Mouse (Mus musculus): ENCODE data around the gene Tnni1. TPM values are rescaled to one million over a fixed set of nuclear protein-coding genes. Genes with fewer than 3 reads are reported as not detected.
A peak's percentile ranks its signal among the peaks of the same experiment; 100 is the strongest.

Tnni1 gene
- polyA plus RNA-seq, 1 experiment from 2014 or later, result 0.43 TPM

- WGBS, result 86% methylated on average over 6 of the region's 6 CpGs
Observed at GRCm38 (mm10) chr1:135839065-135839464, 59.8 kb downstream of the Tnni1 start.

GRCm38 (mm10) chr1:135840675-135841395, 61.6 kb downstream of the Tnni1 start:
- no peaks in the 10 kb centered on the region for H3K9me3 ChIP-seq (ENCODE audit: control insufficient read depth, low read length)
- DNase-seq, result no peak
- no peaks in the 10 kb centered on the region for H3K4me1 ChIP-seq (ENCODE audit: control insufficient read depth, insufficient read depth, low read length)
- no peak overlapping the region for H3K4me2 ChIP-seq (ENCODE audit: low read length)
- no peaks in the 10 kb centered on the region for H3K27me3 ChIP-seq (ENCODE audit: control insufficient read depth, insufficient read depth, low read length)
- H3K4me3 ChIP-seq (replicated peaks; ENCODE audit: low read depth, low read length), result no peak overlapping the region
- no peak overlapping the region for H3K9ac ChIP-seq (replicated peaks; ENCODE audit: low read length)
- no peak for ATAC-seq (ENCODE audit: low FRiP score, low TSS enrichment)
- no peaks in the 10 kb centered on the region for H3K36me3 ChIP-seq (ENCODE audit: control insufficient read depth, insufficient read depth, low read length)
- H3K27ac ChIP-seq (replicated peaks; ENCODE audit: low read depth, low read length), result no peak overlapping the region
- 74% methylated on average over 15 of the region's 15 CpGs for WGBS

More at GRCm38 (mm10) chr1:135839065-135839464, 59.8 kb downstream of the Tnni1 start:
- H3K27me3 ChIP-seq (ENCODE audit: control insufficient read depth, insufficient read depth, low read length), result no peaks in the 10 kb centered on the region
- H3K27ac ChIP-seq (replicated peaks; ENCODE audit: low read depth, low read length), result no peak overlapping the region
- DNase-seq (no peak), ATAC-seq (ENCODE audit: low FRiP score, low TSS enrichment) (no peak)
- no peaks in the 10 kb centered on the region for H3K4me1 ChIP-seq (ENCODE audit: control insufficient read depth, insufficient read depth, low read length)
- H3K4me3 ChIP-seq (replicated peaks; ENCODE audit: low read depth, low read length), result no peak overlapping the region
- H3K9ac ChIP-seq (replicated peaks; ENCODE audit: low read length), result no peak overlapping the region
- H3K4me2 ChIP-seq (ENCODE audit: low read length), result no peak overlapping the region
- no peaks in the 10 kb centered on the region for H3K36me3 ChIP-seq (ENCODE audit: control insufficient read depth, insufficient read depth, low read length)
- H3K9me3 ChIP-seq (ENCODE audit: control insufficient read depth, low read length), result no peaks in the 10 kb centered on the region

DNA sequence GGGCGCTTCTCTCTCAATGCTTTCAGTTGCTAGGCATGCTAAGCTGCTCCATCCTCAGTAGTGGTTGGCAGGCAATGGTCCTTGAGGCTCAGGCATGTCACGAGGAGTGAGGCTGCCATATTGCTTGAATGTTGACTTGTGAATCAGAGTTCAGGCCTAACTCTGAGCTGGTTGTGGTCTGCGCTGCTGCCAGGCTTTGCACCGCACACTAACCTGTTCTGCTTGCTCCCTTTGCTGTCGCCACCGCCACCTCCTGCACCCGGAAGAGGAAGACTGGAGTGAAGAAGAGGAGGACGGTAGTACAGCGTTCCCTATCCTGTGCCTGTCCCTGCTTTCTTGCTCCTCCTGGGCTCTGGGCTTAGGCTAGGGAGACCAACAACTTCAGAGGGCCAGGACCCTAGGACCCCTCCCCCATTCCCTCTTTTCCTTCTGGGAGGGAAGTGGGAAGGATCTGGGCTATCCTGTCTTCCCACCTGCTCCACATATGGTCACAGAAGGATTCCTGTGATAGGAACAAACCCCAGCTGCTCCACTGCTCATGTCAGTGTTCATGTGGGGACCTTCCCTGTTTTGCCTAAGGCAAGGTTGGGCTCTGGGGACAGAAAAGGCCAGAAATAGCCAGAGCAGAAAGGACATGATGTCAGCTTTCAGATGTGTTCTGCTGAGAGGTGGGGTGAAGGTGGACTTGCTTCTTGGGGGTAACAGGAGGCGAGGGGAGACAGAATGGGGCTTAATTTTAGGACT, 64.5 kb downstream of the Tnni1 start:
- no peaks in the 10 kb centered on the region for H3K36me3 ChIP-seq (ENCODE audit: control insufficient read depth, insufficient read depth, low read length)
- no peaks in the 10 kb centered on the region for H3K4me1 ChIP-seq (ENCODE audit: control insufficient read depth, insufficient read depth, low read length)
- DNase-seq (no peak), ATAC-seq (ENCODE audit: low FRiP score, low TSS enrichment) (no peak)
- WGBS, result 85% methylated on average over 10 of the region's 10 CpGs
- no peaks in the 10 kb centered on the region for H3K9me3 ChIP-seq (ENCODE audit: control insufficient read depth, low read length)
- H3K27ac ChIP-seq (replicated peaks; ENCODE audit: low read depth, low read length), result no peak overlapping the region
- H3K4me3 ChIP-seq (replicated peaks; ENCODE audit: low read depth, low read length), result no peak overlapping the region
- H3K9ac ChIP-seq (replicated peaks; ENCODE audit: low read length), result no peak overlapping the region
- no peaks in the 10 kb centered on the region for H3K27me3 ChIP-seq (ENCODE audit: control insufficient read depth, insufficient read depth, low read length)
- H3K4me2 ChIP-seq (ENCODE audit: low read length), result no peak overlapping the region

- Histone ChIP-seq H3K4me3 (replicated peaks; ENCODE audit: low read depth, low read length) (no peak overlapping the region), H3K4me1 (ENCODE audit: control insufficient read depth, insufficient read depth, low read length) (no peaks in the 10 kb centered on the region), H3K27me3 (ENCODE audit: control insufficient read depth, insufficient read depth, low read length) (no peaks in the 10 kb centered on the region), H3K4me2 (ENCODE audit: low read length) (no peak overlapping the region), H3K9me3 (ENCODE audit: control insufficient read depth, low read length) (no peaks in the 10 kb centered on the region), H3K9ac (replicated peaks; ENCODE audit: low read length) (no peak overlapping the region), H3K27ac (replicated peaks; ENCODE audit: low read depth, low read length) (no peak overlapping the region), H3K36me3 (ENCODE audit: control insufficient read depth, insufficient read depth, low read length) (no peaks in the 10 kb centered on the region)
- DNase-seq (no peak), ATAC-seq (ENCODE audit: low FRiP score, low TSS enrichment) (no peak)
- WGBS, result 86% methylated on average over 6 of the region's 6 CpGs
Observed at GRCm38 (mm10) chr1:135844481-135844880, 65.2 kb downstream of the Tnni1 start.

GRCm38 (mm10) chr1:135846632-135847031, 67.4 kb downstream of the Tnni1 start:
- Histone ChIP-seq H3K4me1 (ENCODE audit: control insufficient read depth, insufficient read depth, low read length) (no peaks in the 10 kb centered on the region), H3K36me3 (ENCODE audit: control insufficient read depth, insufficient read depth, low read length) (no peaks in the 10 kb centered on the region), H3K9me3 (ENCODE audit: control insufficient read depth, low read length) (no peaks in the 10 kb centered on the region), H3K4me2 (ENCODE audit: low read length) (no peak overlapping the region), H3K27me3 (ENCODE audit: control insufficient read depth, insufficient read depth, low read length) (no peaks in the 10 kb centered on the region), H3K9ac (replicated peaks; ENCODE audit: low read length) (no peak overlapping the region), H3K4me3 (replicated peaks; ENCODE audit: low read depth, low read length) (no peak overlapping the region), H3K27ac (replicated peaks; ENCODE audit: low read depth, low read length) (no peak overlapping the region)
- WGBS, result 76% methylated on average over 5 of the region's 5 CpGs
- no peak for ATAC-seq (ENCODE audit: low FRiP score, low TSS enrichment)
- no peak for DNase-seq

- DNase-seq (peak; percentile 69), ATAC-seq (ENCODE audit: low FRiP score, low TSS enrichment) (no peak)
- WGBS, result 27% methylated on average over 6 of the region's 6 CpGs
- peaks cover 3% of the 10 kb centered on the region for H3K4me1 ChIP-seq (ENCODE audit: control insufficient read depth, insufficient read depth, low read length)
- no peak overlapping the region for H3K4me3 ChIP-seq (replicated peaks; ENCODE audit: low read depth, low read length)
- no peak overlapping the region for H3K27ac ChIP-seq (replicated peaks; ENCODE audit: low read depth, low read length)
- no peaks in the 10 kb centered on the region for H3K36me3 ChIP-seq (ENCODE audit: control insufficient read depth, insufficient read depth, low read length)
- H3K27me3 ChIP-seq (ENCODE audit: control insufficient read depth, insufficient read depth, low read length), result no peaks in the 10 kb centered on the region
- no peak overlapping the region for H3K4me2 ChIP-seq (ENCODE audit: low read length)
- no peaks in the 10 kb centered on the region for H3K9me3 ChIP-seq (ENCODE audit: control insufficient read depth, low read length)
- H3K9ac ChIP-seq (replicated peaks; ENCODE audit: low read length), result no peak overlapping the region
Observed at GRCm38 (mm10) chr1:135847139-135847562, 67.9 kb downstream of the Tnni1 start.

GRCm38 (mm10) chr1:135847611-135848351, 68.5 kb downstream of the Tnni1 start:
- no peak overlapping the region for H3K4me2 ChIP-seq (ENCODE audit: low read length)
- DNase-seq (no peak), ATAC-seq (ENCODE audit: low FRiP score, low TSS enrichment) (no peak)
- H3K4me1 ChIP-seq (ENCODE audit: control insufficient read depth, insufficient read depth, low read length), result peaks cover 7% of the 10 kb centered on the region
- 88% methylated on average over 17 of the region's 17 CpGs for WGBS
- no peak overlapping the region for H3K27ac ChIP-seq (replicated peaks; ENCODE audit: low read depth, low read length)
- H3K9me3 ChIP-seq (ENCODE audit: control insufficient read depth, low read length), result no peaks in the 10 kb centered on the region
- H3K4me3 ChIP-seq (replicated peaks; ENCODE audit: low read depth, low read length), result no peak overlapping the region
- no peaks in the 10 kb centered on the region for H3K36me3 ChIP-seq (ENCODE audit: control insufficient read depth, insufficient read depth, low read length)
- no peaks in the 10 kb centered on the region for H3K27me3 ChIP-seq (ENCODE audit: control insufficient read depth, insufficient read depth, low read length)
- H3K9ac ChIP-seq (replicated peaks; ENCODE audit: low read length), result no peak overlapping the region

GRCm38 (mm10) chr1:135850722-135851512, 71.7 kb downstream of the Tnni1 start:
- DNase-seq, result peak; percentile 40
- no peak for ATAC-seq (ENCODE audit: low FRiP score, low TSS enrichment)

More at GRCm38 (mm10) chr1:135850722-135851512, 71.7 kb downstream of the Tnni1 start:
- no peaks in the 10 kb centered on the region for H3K36me3 ChIP-seq (ENCODE audit: control insufficient read depth, insufficient read depth, low read length)
- H3K4me3 ChIP-seq (replicated peaks; ENCODE audit: low read depth, low read length), result no peak overlapping the region
- 73% methylated on average over 12 of the region's 12 CpGs for WGBS
- peaks cover 7% of the 10 kb centered on the region for H3K4me1 ChIP-seq (ENCODE audit: control insufficient read depth, insufficient read depth, low read length)
- no peak overlapping the region for H3K4me2 ChIP-seq (ENCODE audit: low read length)
- H3K27ac ChIP-seq (replicated peaks; ENCODE audit: low read depth, low read length), result no peak overlapping the region
- H3K9me3 ChIP-seq (ENCODE audit: control insufficient read depth, low read length), result no peaks in the 10 kb centered on the region
- H3K27me3 ChIP-seq (ENCODE audit: control insufficient read depth, insufficient read depth, low read length), result no peaks in the 10 kb centered on the region
- no peak overlapping the region for H3K9ac ChIP-seq (replicated peaks; ENCODE audit: low read length)
